Mouse (Mus musculus) heart, embryonic 15.5 days (tissue): ENCODE data around the gene Dcp1a. TPM values are rescaled to one million over a fixed set of nuclear protein-coding genes. Genes with fewer than 3 reads are reported as not detected.
"Not testable (repeated sequence)": the region's sequence is repeated elsewhere in the genome, so short reads cannot be mapped to it uniquely, and the experiment has no call there.

Experiments
- ATAC-seq: fragments of 200-750 bp; cut with Nextera tagmentation; replicated peaks from 2 replicates; pipeline ENCODE4 v1.8.0; 2017; ENCODE audit warnings: low read depth, moderate TSS enrichment; ENCODE audit not compliant: insufficient number of reproducible peaks, insufficient read depth, low FRiP score
- H3K27ac ChIP-seq: fragments of 300-500 bp; sonication (generic); 2 replicates; pipeline ENCODE4 v1.5.1; 2015; ENCODE audit warnings: mild to moderate bottlenecking, inconsistent platforms
- H3K27me3 ChIP-seq: fragments of 300-500 bp; sonication (generic); 2 replicates; pipeline ENCODE4 v1.6.1; 2015; ENCODE audit warnings: inconsistent platforms
- H3K36me3 ChIP-seq: fragments of 300-500 bp; sonication (generic); 2 replicates; pipeline ENCODE4 v1.6.1; 2015; ENCODE audit warnings: mild to moderate bottlenecking, inconsistent platforms
- H3K4me1 ChIP-seq: fragments of 300-500 bp; sonication (generic); replicated peaks from 2 replicates; pipeline ENCODE4 v1.6.1; 2015; ENCODE audit warnings: inconsistent platforms
- H3K4me2 ChIP-seq: fragments of 300-500 bp; sonication (generic); 2 replicates; pipeline ENCODE4 v1.6.1; 2015; ENCODE audit warnings: inconsistent platforms, mild to moderate bottlenecking, moderate library complexity
- H3K4me3 ChIP-seq: fragments of 300-500 bp; sonication (generic); 2 replicates; pipeline ENCODE4 v1.5.1; 2015; ENCODE audit warnings: mild to moderate bottlenecking, inconsistent platforms
- H3K9ac ChIP-seq: fragments of 300-500 bp; sonication (generic); 2 replicates; pipeline ENCODE4 v1.6.1; 2015; ENCODE audit warnings: mild to moderate bottlenecking, inconsistent platforms
- H3K9me3 ChIP-seq: fragments of 300-500 bp; sonication (generic); replicated peaks from 2 replicates; pipeline ENCODE4 v1.6.1; 2016; ENCODE audit warnings: inconsistent platforms
- WGBS: fragments of 180-500 bp; shearing (Covaris S2); methylation state at CpG from one replicate; pipeline ENCODE4 v1.1.7; 2015; ENCODE audit warnings: mixed read lengths; 5-methylcytosine and 5-hydroxymethylcytosine counted together
- polyA plus RNA-seq: library from polyadenylated mRNA; unstranded; fragments of >200 nt; fragmentation: Nextera tagmentation; extraction: Ambion mirVana; gene quantifications from 2 replicates; pipeline ENCODE4 v1.2.1, GENCODE M21; 2015

The Dcp1a gene
- polyA plus RNA-seq, 1 experiment from 2014 or later, result 13.3 TPM

GRCm38 (mm10) chr14:30519323-30519722 is 40.0 kb downstream of the Dcp1a start:
- no peaks in the 10 kb centered on the region for H3K27me3 ChIP-seq
- ATAC-seq, result no peak
- no peak overlapping the region for H3K9ac ChIP-seq
- H3K4me1 ChIP-seq, result no peaks in the 10 kb centered on the region
- H3K9me3 ChIP-seq, result no peaks in the 10 kb centered on the region
- 88% methylated on average over 5 of the region's 5 CpGs for WGBS
- no peak overlapping the region for H3K4me3 ChIP-seq
- H3K36me3 ChIP-seq, result peaks cover 53% of the 10 kb centered on the region
- no peak overlapping the region for H3K27ac ChIP-seq
- no peak overlapping the region for H3K4me2 ChIP-seq

GRCm38 (mm10) chr14:30523356-30523755 is 44.0 kb downstream of the Dcp1a start:
- Histone ChIP-seq H3K27ac (no peak overlapping the region), H3K4me3 (no peak overlapping the region), H3K36me3 (peaks cover 74% of the 10 kb centered on the region), H3K9me3 (no peaks in the 10 kb centered on the region), H3K27me3 (no peaks in the 10 kb centered on the region), H3K4me2 (no peak overlapping the region), H3K4me1 (no peaks in the 10 kb centered on the region), H3K9ac (no peak overlapping the region)
- ATAC-seq, result no peak
- 69% methylated on average over 6 of the region's 6 CpGs for WGBS

DNA sequence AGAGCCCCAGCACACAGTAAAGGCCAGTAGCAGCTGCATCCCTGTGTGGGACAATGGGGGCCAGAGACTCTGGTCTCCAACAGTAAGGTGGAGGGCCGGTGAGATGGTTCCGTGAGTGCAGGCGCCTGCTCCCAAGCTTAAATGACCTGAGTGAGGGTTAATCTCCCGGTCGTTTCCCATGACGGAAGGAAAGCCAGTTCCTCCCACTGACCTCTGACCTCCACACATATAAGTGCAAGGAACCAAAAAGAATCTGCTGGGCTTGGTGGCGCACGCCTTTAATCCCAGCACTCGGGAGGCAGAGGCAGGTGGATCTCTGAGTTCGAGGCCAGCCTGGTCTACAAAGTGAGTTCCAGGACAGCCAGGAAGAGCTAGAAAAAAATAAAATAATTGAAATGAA is 49.1 kb downstream of the Dcp1a start:
- Histone ChIP-seq H3K4me1 (peaks cover 15% of the 10 kb centered on the region), H3K27ac (no peak overlapping the region), H3K36me3 (peaks cover 41% of the 10 kb centered on the region; the same call in 1 of the 2 replicates), H3K4me3 (no peak overlapping the region), H3K9me3 (no peaks in the 10 kb centered on the region), H3K9ac (no peak overlapping the region), H3K27me3 (no peaks in the 10 kb centered on the region), H3K4me2 (no peak overlapping the region)
- ATAC-seq, result no peak
- 83% methylated on average over 10 of the region's 10 CpGs for WGBS

DNA sequence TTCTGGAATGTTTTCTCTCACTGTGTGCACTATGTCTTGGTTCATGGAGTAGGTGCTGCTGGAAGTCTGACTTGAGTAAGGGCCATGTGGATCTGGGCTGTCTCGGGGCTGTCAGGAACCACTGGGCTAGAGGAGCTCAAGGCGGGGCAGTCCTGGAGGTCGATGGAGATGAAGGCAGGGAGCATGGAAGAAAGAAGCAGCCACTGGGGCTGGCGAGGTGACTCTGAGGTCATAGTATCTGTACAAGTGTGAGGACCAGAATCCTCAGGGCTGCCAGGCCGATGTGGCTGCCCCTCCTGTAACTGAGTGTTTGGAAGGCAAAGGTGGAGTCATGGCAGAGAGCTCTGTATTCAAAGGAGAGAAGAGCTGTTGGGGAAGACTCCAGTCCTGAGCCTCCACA is 49.6 kb downstream of the Dcp1a start:
- 64% methylated on average over 5 of the region's 5 CpGs for WGBS
- no peak overlapping the region for H3K4me3 ChIP-seq

GRCm38 (mm10) chr14:30529454-30529853 is 50.1 kb downstream of the Dcp1a start:
- no peak overlapping the region for H3K4me2 ChIP-seq
- H3K36me3 ChIP-seq, result peaks cover 32% of the 10 kb centered on the region; the same call in 1 of the 2 replicates
- H3K4me3 ChIP-seq, result no peak overlapping the region
- H3K9me3 ChIP-seq, result no peaks in the 10 kb centered on the region
- ATAC-seq, result no peak
- no peak overlapping the region for H3K27ac ChIP-seq
- H3K9ac ChIP-seq, result no peak overlapping the region
- H3K27me3 ChIP-seq, result no peaks in the 10 kb centered on the region
- H3K4me1 ChIP-seq, result peaks cover 15% of the 10 kb centered on the region
- WGBS, result 93% methylated on average over 12 of the region's 12 CpGs

More for the DNA sequence above, 49.6 kb downstream of the Dcp1a start:
- H3K4me1 ChIP-seq, result peaks cover 15% of the 10 kb centered on the region
- no peak overlapping the region for H3K27ac ChIP-seq
- H3K27me3 ChIP-seq, result no peaks in the 10 kb centered on the region
- no peak overlapping the region for H3K9ac ChIP-seq
- no peaks in the 10 kb centered on the region for H3K9me3 ChIP-seq
- H3K4me2 ChIP-seq, result no peak overlapping the region
- ATAC-seq, result no peak
- peaks cover 36% of the 10 kb centered on the region; the same call in 1 of the 2 replicates for H3K36me3 ChIP-seq

- ATAC-seq, result 0 out of 2 replicates have a peak, but pooled peaks have one; percentile 12
- Histone ChIP-seq H3K36me3 (peaks cover 20% of the 10 kb centered on the region; the same call in 1 of the 2 replicates), H3K9me3 (no peaks in the 10 kb centered on the region), H3K27ac (peak overlapping the region; percentile 64; the same call in 1 of the 2 replicates), H3K27me3 (no peaks in the 10 kb centered on the region), H3K4me3 (no peak overlapping the region), H3K4me2 (peak overlapping the region; percentile 43), H3K9ac (no peak overlapping the region), H3K4me1 (peaks cover 15% of the 10 kb centered on the region)
- WGBS, result 35% methylated on average over 8 of the region's 8 CpGs
Observed at GRCm38 (mm10) chr14:30530726-30531269, 51.5 kb downstream of the Dcp1a start.

DNA sequence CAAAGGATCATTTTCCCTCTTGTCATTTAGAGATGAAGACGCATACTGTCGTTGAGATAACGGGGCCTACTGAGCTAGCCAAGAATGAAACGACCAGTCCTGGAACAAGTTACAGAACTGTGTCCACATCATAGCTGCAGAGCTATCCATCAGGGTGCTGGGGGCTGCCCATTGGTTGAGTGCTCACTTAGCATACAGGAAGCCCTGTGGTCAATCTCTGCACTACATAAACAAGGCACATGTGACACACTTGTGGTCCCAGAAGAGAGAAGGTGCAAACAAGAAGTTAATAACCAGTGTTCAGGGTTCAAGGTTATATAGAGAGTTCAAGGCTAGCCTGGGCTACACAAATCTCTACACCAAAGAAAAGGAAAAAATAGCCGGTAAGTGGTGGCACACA is 52.1 kb downstream of the Dcp1a start:
- peaks cover 15% of the 10 kb centered on the region for H3K4me1 ChIP-seq
- ATAC-seq, result no peak
- 77% methylated on average over 5 of the region's 5 CpGs for WGBS
- H3K9me3 ChIP-seq, result no peaks in the 10 kb centered on the region
- H3K36me3 ChIP-seq, result peaks cover 13% of the 10 kb centered on the region; the same call in 1 of the 2 replicates
- no peak overlapping the region for H3K4me3 ChIP-seq
- no peaks in the 10 kb centered on the region for H3K27me3 ChIP-seq
- no peak overlapping the region for H3K27ac ChIP-seq
- H3K9ac ChIP-seq, result no peak overlapping the region
- no peak overlapping the region for H3K4me2 ChIP-seq

DNA sequence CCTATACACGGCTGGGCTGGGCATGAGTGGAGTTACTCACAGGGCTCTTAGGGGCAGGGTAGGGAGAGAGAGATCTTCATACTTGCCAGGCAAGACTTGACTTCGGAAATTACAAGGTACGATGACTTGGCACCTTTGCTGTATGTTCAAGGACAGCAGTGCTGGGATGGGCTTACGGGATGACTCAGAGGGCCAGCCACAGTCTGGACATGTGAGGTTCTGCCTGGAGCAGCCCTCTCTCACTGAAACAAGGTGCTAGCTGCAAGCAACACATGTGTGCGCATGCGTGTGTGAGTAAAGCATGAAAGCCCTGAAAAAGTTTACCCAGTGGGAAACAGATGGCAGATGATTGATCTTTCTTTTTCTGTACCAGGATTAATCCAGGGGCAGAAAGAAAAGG is 52.6 kb downstream of the Dcp1a start:
- peaks cover 9% of the 10 kb centered on the region; the same call in 1 of the 2 replicates for H3K36me3 ChIP-seq
- H3K4me2 ChIP-seq, result no peak overlapping the region
- no peak overlapping the region for H3K4me3 ChIP-seq
- no peak overlapping the region for H3K9ac ChIP-seq
- H3K27me3 ChIP-seq, result no peaks in the 10 kb centered on the region
- ATAC-seq, result no peak
- no peaks in the 10 kb centered on the region for H3K9me3 ChIP-seq
- no peak overlapping the region for H3K27ac ChIP-seq
- H3K4me1 ChIP-seq, result peaks cover 15% of the 10 kb centered on the region
- 93% methylated on average over 6 of the region's 6 CpGs for WGBS

GRCm38 (mm10) chr14:30533780-30534450 is 54.6 kb downstream of the Dcp1a start:
- no peak for ATAC-seq
- no peaks in the 10 kb centered on the region for H3K27me3 ChIP-seq
- no peaks in the 10 kb centered on the region for H3K36me3 ChIP-seq
- 61% methylated on average over 6 of the region's 6 CpGs for WGBS
- no peaks in the 10 kb centered on the region for H3K9me3 ChIP-seq
- H3K4me1 ChIP-seq, result peaks cover 15% of the 10 kb centered on the region
- no peak overlapping the region for H3K9ac ChIP-seq
- H3K4me2 ChIP-seq, result no peak overlapping the region
- H3K27ac ChIP-seq, result no peak overlapping the region
- no peak overlapping the region for H3K4me3 ChIP-seq

DNA sequence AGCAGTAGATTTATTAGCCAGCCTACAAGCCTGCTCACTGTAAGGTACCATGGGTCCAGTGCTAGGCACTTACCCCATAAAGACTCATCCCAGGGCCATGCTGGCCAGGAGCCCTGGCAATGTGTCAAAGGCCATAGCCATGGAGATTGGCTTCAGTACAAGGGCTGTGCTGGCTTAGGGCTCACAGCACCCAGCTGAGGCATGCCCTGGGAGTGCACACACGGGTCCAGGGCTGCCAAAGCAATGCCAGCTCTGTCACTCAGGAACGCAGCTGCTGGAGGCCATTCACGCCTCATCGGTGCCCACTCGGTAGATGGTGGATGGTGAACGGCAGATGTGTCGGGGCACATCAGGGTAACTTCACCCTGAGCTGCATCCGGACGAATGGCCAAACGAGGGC is 62.2 kb downstream of the Dcp1a start:
- H3K4me3 ChIP-seq, result no peak overlapping the region
- H3K9me3 ChIP-seq, result no peaks in the 10 kb centered on the region
- ATAC-seq, result no peak; the same call in 1 of the 2 replicates
- H3K4me1 ChIP-seq, result peaks cover 2% of the 10 kb centered on the region; the same call in 1 of the 2 replicates
- H3K27me3 ChIP-seq, result no peaks in the 10 kb centered on the region
- H3K27ac ChIP-seq, result no peak overlapping the region
- no peaks in the 10 kb centered on the region for H3K36me3 ChIP-seq
- no peak overlapping the region for H3K9ac ChIP-seq
- no peak overlapping the region for H3K4me2 ChIP-seq
- 75% methylated on average over 10 of the region's 10 CpGs for WGBS

- not testable (repeated sequence) for H3K27ac ChIP-seq, H3K4me1 ChIP-seq, H3K36me3 ChIP-seq, H3K27me3 ChIP-seq, H3K9ac ChIP-seq, H3K4me3 ChIP-seq, H3K4me2 ChIP-seq, ATAC-seq, H3K9me3 ChIP-seq
- WGBS, result 89% methylated on average over 5 of the region's 5 CpGs
Observed at GRCm38 (mm10) chr14:30543331-30543730, 64.0 kb downstream of the Dcp1a start.
